Mouse (Mus musculus): Measurements from ENCODE around the gene Baiap2l2. TPM values are rescaled to one million over a fixed set of nuclear protein-coding genes. Genes with fewer than 3 reads are reported as not detected.

Baiap2l2 gene
- polyA plus RNA-seq, 1 experiment from 2014 or later = 8.6 TPM

DNA sequence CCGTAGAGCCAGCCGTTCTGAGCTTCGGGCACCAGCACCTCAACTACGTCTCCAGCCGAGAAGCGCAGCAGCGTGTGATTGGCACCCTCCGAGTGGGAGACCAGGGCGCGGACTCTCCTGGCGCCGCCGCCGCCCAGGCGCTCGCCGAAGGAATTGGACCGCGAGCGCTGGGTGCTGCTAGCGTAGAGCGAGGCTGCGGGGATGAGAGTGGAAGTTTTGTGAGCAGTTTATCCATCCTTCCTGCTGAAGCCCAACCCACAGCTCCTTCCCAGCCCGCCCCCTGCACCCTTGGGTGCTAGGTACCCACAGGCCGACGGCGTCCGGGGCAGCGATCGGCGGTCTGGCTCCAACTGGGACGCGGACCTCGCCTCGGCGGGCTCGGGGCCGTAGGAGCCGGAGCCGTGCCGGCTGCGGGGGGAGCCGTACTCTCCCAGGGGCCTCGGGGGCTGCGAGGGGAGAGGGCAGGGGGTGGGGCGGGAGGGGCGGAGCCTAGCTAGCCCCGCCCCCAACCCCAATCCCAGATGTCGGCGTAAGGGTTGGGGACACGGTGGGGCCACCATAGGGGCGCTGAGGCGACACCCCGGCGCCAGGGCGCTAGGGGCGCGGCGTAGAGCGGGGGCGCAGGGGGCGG is 24.1 kb downstream of the Baiap2l2 start:
- Histone ChIP-seq H3K27ac (no peak overlapping the region), H3K27me3 (peaks cover 68% of the 10 kb centered on the region), H3K9ac (replicated peaks) (peak overlapping the region; percentile 76), H3K4me1 (replicated peaks) (peaks cover 26% of the 10 kb centered on the region), H3K4me3 (replicated peaks) (peak overlapping the region; percentile 76), H3K36me3 (no peaks in the 10 kb centered on the region), H3K9me3 (no peaks in the 10 kb centered on the region), H3K4me2 (peak overlapping the region; percentile 99)
- ATAC-seq (ENCODE audit: insufficient number of reproducible peaks, insufficient read depth, low FRiP score, low TSS enrichment, low read depth) = peak; percentile 69
- WGBS = 1% methylated on average over 57 of the region's 62 CpGs

DNA sequence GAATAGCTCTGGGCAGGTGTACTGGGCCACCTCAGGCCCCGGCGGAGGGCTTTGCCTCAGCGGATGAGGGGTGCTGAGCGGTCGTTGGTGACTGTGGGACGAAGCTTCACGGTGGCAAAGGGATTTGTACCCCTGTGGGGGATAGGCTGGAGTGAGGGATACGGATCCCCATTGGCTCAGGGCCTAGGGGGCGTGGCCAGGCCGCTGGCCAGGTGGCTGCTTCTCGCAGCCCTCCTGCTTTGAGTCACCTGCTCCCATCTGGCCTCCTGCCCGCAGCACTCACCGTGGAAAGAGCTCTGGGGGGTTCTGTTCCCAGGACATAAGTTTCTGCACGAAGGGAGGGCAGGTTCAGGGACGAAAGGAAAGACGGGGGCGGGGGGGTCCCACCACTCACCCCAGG is 26.8 kb downstream of the Baiap2l2 start:
- H3K9me3 ChIP-seq = no peaks in the 10 kb centered on the region
- no peak for ATAC-seq (ENCODE audit: insufficient number of reproducible peaks, insufficient read depth, low FRiP score, low TSS enrichment, low read depth)
- no peak overlapping the region for H3K27ac ChIP-seq
- H3K4me3 ChIP-seq (replicated peaks) = no peak overlapping the region
- no peaks in the 10 kb centered on the region for H3K36me3 ChIP-seq
- peaks cover 74% of the 10 kb centered on the region for H3K27me3 ChIP-seq
- WGBS = 26% methylated on average over 17 of the region's 17 CpGs
- H3K9ac ChIP-seq (replicated peaks) = no peak overlapping the region
- H3K4me2 ChIP-seq = no peak overlapping the region
- H3K4me1 ChIP-seq (replicated peaks) = peaks cover 32% of the 10 kb centered on the region

DNA sequence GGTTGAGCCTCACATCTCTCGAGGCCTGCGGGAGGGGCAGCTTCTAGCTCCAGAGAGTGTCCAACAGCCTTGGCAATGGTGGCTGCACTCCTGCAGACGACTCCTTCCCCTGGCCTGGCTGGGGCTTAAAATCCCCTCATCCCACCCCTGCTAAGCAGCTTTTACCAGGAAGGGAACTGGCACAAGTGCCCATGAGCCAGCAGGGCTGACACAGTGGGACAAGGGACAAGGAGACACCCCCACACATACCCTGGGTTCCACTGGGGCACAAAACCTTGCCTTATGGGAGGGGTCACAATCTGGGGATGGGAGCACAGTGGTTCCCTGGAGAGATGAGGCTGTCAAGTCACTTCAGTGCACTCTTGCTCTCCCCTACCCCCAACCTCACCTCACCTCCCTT is 30.7 kb downstream of the Baiap2l2 start, which contains the start of gene Slc16a8:
Slc16a8 (minus strand) TSS at position 101 of the 400 bp plus-strand sequence.
- no peak for ATAC-seq (ENCODE audit: insufficient number of reproducible peaks, insufficient read depth, low FRiP score, low TSS enrichment, low read depth)
- peaks cover 72% of the 10 kb centered on the region for H3K27me3 ChIP-seq
- H3K27ac ChIP-seq = no peak within 1 kb of the TSS

DNA sequence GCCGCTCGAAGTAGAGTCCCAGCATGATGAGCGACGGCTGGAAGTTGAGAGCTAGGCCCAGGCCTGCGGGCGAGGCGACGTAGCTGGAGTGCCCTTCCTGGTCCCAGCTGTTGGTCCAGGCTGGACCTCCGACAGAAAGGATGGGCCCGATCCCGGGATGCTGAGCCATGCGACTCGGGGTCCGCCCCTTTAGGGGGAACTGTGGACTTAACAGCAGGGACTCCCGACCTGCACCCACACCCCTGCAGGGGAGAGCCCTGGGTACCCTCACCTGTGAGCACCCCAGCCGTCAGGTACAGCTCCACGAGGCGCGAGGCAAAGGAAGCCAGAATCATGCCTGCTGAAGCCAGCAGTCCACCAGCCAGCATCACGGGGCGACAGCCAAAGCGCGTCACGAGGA is 32.8 kb downstream of the Baiap2l2 start:
- H3K27me3 ChIP-seq = peaks cover 56% of the 10 kb centered on the region
- no peak overlapping the region for H3K27ac ChIP-seq
- H3K9ac ChIP-seq (replicated peaks) = peak overlapping the region; percentile 65
- peak overlapping the region; percentile 75 for H3K4me2 ChIP-seq
- 30% methylated on average over 24 of the region's 24 CpGs for WGBS
- H3K36me3 ChIP-seq = peaks cover 23% of the 10 kb centered on the region
- H3K4me3 ChIP-seq (replicated peaks) = peak overlapping the region; percentile 43
- no peaks in the 10 kb centered on the region for H3K9me3 ChIP-seq
- H3K4me1 ChIP-seq (replicated peaks) = peaks cover 23% of the 10 kb centered on the region
- no peak for ATAC-seq (ENCODE audit: insufficient number of reproducible peaks, insufficient read depth, low FRiP score, low TSS enrichment, low read depth)

More for the DNA sequence above, 30.7 kb downstream of the Baiap2l2 start, which contains the start of gene Slc16a8:
- peaks cover 30% of the 10 kb centered on the region for H3K4me1 ChIP-seq (replicated peaks)
- no peaks in the 10 kb centered on the region for H3K9me3 ChIP-seq
- 0 out of 2 replicates have a peak within 1 kb of the TSS, but pooled peaks have one; percentile 27 for H3K9ac ChIP-seq (replicated peaks)
- WGBS = 29% methylated on average over 3 of the region's 3 CpGs
- H3K36me3 ChIP-seq = peaks cover 3% of the 10 kb centered on the region; the same call in 1 of the 2 replicates
- no peak within 1 kb of the TSS for H3K4me2 ChIP-seq
- no peak within 1 kb of the TSS for H3K4me3 ChIP-seq (replicated peaks)

DNA sequence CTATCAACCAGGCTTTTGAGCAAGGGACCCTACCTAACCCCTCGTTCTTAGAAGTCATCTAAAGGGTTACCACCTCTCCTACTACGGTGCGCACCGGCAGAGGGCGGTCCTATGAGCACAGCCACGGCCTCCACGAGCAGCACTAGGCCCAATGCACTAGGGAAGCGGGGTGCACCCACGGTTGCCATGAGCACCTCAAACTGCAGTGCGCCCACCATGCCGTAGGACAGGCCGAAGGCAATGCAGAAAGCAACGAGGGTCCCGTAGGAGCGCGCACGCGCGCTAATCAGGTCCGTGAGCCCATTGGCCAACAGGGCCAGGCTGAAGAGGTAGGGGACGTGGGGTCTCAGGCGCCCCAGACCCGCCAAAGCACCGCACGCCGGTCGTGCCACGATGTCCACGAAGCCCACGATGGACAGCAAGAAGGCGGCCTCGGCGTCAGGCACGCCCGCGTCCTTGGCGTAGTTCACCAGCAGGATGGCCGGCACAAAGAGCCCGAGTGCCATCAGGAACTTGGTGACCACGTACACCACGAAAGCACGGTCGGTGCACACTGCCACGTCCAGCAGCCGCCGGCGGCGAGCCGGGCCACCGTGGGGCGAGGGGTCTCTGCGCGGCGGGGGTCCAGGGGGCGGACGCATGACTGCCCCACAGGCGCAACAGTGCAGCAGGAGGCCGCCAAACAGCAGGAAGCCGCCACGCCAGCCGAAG is 33.4 kb downstream of the Baiap2l2 start:
- no peak overlapping the region for H3K27ac ChIP-seq

DNA sequence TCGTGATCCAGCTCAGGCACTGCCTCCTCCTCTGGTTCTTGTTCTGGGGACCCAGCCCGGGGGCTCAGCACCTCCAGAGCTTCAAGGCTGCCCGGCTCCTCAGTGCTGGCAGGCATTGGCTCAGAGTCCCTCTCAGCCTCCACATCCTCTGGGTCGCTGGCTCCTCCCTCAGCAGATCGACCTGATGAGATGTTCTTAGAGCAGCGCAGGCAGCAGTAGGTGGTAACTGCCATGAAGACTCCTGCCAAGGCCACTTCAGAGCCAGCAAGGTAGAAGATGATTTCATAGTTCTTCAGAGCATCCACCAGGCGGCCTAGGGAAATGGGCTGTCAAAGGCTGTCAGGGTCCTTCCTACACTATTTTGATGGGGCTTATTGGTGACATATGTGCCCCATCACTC is 34.2 kb downstream of the Baiap2l2 start:
- Histone ChIP-seq H3K4me1 (replicated peaks) (peaks cover 23% of the 10 kb centered on the region), H3K9ac (replicated peaks) (no peak overlapping the region), H3K36me3 (peaks cover 36% of the 10 kb centered on the region), H3K9me3 (no peaks in the 10 kb centered on the region), H3K4me3 (replicated peaks) (no peak overlapping the region), H3K27ac (no peak overlapping the region), H3K4me2 (no peak overlapping the region), H3K27me3 (peaks cover 56% of the 10 kb centered on the region)
- 44% methylated on average over 7 of the region's 7 CpGs for WGBS
- no peak for ATAC-seq (ENCODE audit: insufficient number of reproducible peaks, insufficient read depth, low FRiP score, low TSS enrichment, low read depth)

More for the DNA sequence above, 33.4 kb downstream of the Baiap2l2 start:
- H3K9me3 ChIP-seq = no peaks in the 10 kb centered on the region
- peak overlapping the region; percentile 65 for H3K9ac ChIP-seq (replicated peaks)
- H3K4me3 ChIP-seq (replicated peaks) = peak overlapping the region; percentile 43
- H3K36me3 ChIP-seq = peaks cover 28% of the 10 kb centered on the region
- H3K27me3 ChIP-seq = peaks cover 56% of the 10 kb centered on the region
- peaks cover 23% of the 10 kb centered on the region for H3K4me1 ChIP-seq (replicated peaks)
- 2% methylated on average over 61 of the region's 61 CpGs for WGBS
- peak overlapping the region; percentile 75 for H3K4me2 ChIP-seq
- ATAC-seq (ENCODE audit: insufficient number of reproducible peaks, insufficient read depth, low FRiP score, low TSS enrichment, low read depth) = peak; percentile 26

DNA sequence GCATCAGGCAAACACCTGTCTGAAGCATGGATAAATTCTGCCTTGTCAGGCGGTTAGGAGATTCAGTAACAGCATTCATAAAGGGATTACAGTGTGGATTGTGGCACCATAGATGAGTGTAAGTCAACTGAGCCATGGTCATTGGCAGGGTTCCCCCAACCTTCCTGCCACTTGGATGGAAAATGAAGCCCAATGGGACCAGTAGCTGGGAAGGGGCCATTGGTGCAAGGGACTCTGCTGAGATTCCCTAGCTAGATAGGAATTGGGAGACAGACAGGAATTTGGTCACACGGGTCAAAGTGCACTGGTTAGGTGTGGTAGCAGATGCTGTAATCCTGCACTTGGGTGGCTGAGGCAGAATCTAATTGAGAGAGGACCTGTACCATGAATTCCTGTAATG is 35.1 kb downstream of the Baiap2l2 start:
- no peak for ATAC-seq (ENCODE audit: insufficient number of reproducible peaks, insufficient read depth, low FRiP score, low TSS enrichment, low read depth)
- peaks cover 23% of the 10 kb centered on the region for H3K4me1 ChIP-seq (replicated peaks)
- no peak overlapping the region for H3K27ac ChIP-seq
- H3K36me3 ChIP-seq = peaks cover 45% of the 10 kb centered on the region
- no peaks in the 10 kb centered on the region for H3K9me3 ChIP-seq
- no peak overlapping the region for H3K9ac ChIP-seq (replicated peaks)
- no peak overlapping the region for H3K4me2 ChIP-seq
- WGBS = 92% methylated on average over 2 of the region's 2 CpGs
- peaks cover 54% of the 10 kb centered on the region for H3K27me3 ChIP-seq
- H3K4me3 ChIP-seq (replicated peaks) = no peak overlapping the region

DNA sequence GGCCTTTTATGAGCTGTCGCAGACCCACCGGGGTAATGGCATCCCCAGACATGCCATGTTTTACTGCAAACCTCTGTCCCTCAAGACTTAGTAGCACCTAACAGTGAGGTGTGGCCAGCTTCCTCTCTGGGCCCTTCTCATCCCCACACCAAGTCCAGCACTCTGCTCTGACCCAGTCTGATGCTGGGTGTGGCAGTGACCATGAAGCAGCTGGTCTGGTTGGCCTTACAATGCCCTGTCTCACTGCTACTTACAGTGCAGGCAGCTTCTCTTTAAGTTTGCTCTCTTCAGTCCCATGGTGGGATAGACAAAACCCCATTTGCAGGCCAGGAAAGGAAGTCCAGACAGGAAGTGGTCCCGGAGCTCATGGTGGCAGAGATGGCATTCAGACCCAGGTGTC is 40.0 kb downstream of the Baiap2l2 start:
- no peak overlapping the region for H3K27ac ChIP-seq
- H3K4me3 ChIP-seq (replicated peaks) = no peak overlapping the region
- H3K27me3 ChIP-seq = peaks cover 5% of the 10 kb centered on the region; the same call in 1 of the 2 replicates
- no peak overlapping the region for H3K9ac ChIP-seq (replicated peaks)
- peaks cover 77% of the 10 kb centered on the region for H3K36me3 ChIP-seq
- H3K4me1 ChIP-seq (replicated peaks) = peaks cover 5% of the 10 kb centered on the region; the same call in 1 of the 2 replicates
- H3K9me3 ChIP-seq = no peaks in the 10 kb centered on the region
- no peak overlapping the region for H3K4me2 ChIP-seq
- no peak for ATAC-seq (ENCODE audit: insufficient number of reproducible peaks, insufficient read depth, low FRiP score, low TSS enrichment, low read depth)
- WGBS = 82% methylated on average over 3 of the region's 3 CpGs

DNA sequence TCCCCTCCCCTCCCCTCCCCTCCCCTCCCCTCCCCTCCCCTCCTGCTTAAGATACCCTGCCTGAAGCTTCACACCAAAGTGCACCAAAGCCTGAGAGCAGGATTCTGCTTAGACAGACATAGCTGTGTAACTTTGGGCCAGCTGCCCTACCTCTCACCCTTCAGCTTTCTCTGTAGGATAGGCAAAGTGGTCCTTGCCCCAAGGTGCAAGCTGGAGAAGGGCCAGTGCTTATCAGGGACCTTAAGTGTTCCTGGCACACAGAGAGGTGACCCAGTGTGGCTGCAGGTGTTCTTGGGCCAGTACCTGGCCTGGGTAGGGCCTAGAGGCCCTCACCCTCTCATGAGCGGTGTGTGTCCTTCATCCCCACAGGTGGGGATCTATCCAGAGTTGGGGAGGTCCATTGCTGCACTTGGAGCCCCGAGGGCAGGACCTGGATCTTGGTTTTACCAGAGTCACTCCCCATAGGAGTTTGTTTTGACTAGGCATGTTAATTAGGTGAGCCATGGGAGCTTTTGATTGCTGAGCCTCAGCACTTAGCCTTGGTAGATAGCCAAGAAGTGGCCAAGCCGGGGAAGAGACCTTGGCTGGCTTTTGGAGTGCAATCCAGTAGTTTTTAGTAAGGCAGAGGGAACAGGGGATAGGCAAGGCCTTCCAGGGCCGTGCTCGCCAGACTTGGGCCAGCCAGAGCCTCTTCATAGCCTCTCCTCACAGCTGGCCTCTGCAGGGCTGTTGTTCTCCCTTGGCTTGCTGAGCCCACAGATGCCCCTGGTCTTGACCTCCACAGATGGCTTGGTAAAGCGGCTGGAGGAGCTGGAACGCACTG is 41.1 kb downstream of the Baiap2l2 start:
- Histone ChIP-seq H3K4me1 (replicated peaks) (peaks cover 5% of the 10 kb centered on the region; the same call in 1 of the 2 replicates), H3K36me3 (peaks cover 81% of the 10 kb centered on the region), H3K9me3 (no peaks in the 10 kb centered on the region), H3K4me2 (no peak overlapping the region), H3K9ac (replicated peaks) (0 out of 2 replicates have a peak overlapping the region, but pooled peaks have one; percentile 24), H3K4me3 (replicated peaks) (no peak overlapping the region), H3K27me3 (no peaks in the 10 kb centered on the region), H3K27ac (0 out of 2 replicates have a peak overlapping the region, but pooled peaks have one; percentile 59)
- no peak for ATAC-seq (ENCODE audit: insufficient number of reproducible peaks, insufficient read depth, low FRiP score, low TSS enrichment, low read depth)
- WGBS = 75% methylated on average over 7 of the region's 7 CpGs

DNA sequence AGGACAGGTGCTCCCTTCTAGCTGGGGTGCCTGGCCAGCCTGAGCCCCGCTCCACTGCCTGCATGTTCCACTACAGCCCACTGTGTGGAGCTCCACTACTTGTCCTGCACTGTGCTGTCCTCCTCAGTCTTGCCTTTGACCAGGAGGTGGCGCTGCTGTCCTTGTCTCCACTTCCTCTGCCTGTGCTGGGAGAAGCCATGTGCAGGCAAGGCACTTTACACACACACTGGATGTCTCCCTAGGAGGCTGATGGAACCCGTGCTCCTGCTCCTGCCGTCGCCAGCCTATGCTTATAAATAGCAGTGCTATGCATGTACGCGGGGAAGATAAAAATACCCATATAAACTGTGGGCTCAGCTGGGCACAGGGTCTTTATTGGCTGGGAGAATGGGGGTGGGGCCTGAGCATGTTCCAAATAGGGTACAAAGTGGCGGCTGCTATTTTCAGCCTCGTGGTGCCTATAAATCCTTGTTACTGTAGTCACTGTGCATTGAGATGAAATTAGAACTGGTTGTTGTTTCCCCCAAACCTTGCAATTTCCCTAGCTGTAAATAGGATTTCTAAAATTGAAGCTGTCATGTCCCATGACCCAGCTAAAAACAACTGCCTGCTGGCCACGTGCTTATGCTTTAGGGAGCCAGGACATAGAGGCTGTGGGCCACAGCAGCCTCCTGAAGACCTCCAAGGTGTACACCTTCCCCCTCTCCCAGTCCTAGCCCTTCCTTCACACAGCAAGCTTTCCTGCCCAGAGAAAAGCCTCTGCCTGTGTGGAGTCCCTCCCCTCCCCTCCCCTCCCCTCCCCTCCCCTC is 41.9 kb downstream of the Baiap2l2 start:
- Histone ChIP-seq H3K4me3 (replicated peaks) (no peak overlapping the region), H3K36me3 (peaks cover 81% of the 10 kb centered on the region), H3K27ac (peak overlapping the region; percentile 41; the same call in 1 of the 2 replicates), H3K9me3 (no peaks in the 10 kb centered on the region), H3K9ac (replicated peaks) (no peak overlapping the region), H3K4me2 (peak overlapping the region; percentile 11; the same call in 1 of the 2 replicates), H3K4me1 (replicated peaks) (peaks cover 5% of the 10 kb centered on the region; the same call in 1 of the 2 replicates), H3K27me3 (no peaks in the 10 kb centered on the region)
- WGBS = 13% methylated on average over 10 of the region's 10 CpGs
- peak; percentile 96 for ATAC-seq (ENCODE audit: insufficient number of reproducible peaks, insufficient read depth, low FRiP score, low TSS enrichment, low read depth)
